Mouse (Mus musculus) kidney, adult 11 months (tissue): ENCODE data around the gene Rdh9.
"Not testable (repeated sequence)": the region's sequence is repeated elsewhere in the genome, so short reads cannot be mapped to it uniquely, and the experiment has no call there.

ENCODE experiments used
- DNase-seq: peaks from one replicate; pipeline ENCODE4 v3.0.0; 2022

The Rdh9 gene

GRCm38 (mm10) chr10:127759181-127760110 lies 16.7 kb upstream of the Rdh9 start, which contains the start of the genes Rdh1 and Rdh16f1:
Gene Rdh1 (plus strand): TSS chr10:127759721.
Gene Rdh16f1 (plus strand): TSS chr10:127759787.
- peak; percentile 0 for DNase-seq

- DNase-seq: peak; percentile 2
These were observed 13.3 kb upstream of the Rdh9 start for GRCm38 (mm10) chr10:127762926-127763325.

DNA sequence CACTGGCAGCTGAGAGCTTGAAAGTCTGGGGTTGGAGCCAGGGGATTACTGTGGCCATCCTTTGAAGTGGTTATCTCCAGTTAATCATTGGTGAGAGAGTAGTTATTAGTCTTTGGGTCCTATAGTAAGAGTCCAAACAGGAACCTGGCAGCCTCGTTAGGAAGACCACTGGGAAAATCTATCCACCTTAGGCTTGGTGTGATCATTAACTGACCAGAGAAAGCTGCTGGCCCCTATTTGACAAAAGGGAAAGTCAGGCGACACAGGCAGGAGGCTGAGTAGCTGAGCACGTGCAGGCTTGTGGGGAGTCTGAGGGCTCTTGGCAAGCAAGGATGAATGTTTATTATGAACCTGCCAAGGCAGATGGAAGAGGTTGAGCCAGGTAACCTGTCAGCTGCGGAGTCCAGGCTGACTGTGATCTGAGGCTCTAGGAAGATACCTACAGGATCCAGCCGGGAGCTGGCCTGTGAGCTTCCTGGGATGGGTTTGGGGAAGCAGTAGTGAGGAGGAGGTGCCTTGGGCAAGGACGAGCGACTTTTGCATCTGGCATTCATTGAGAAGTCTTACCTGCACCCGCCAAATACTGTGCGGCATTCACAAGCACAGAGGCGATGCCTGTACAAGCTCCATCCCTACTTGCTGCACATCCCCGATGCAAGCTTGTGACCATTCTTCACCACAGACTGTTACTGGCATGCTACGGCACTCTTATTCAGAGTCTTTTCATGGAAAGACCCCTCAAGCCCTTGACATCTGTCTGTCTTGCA lies 12.1 kb upstream of the Rdh9 start:
- peak; percentile 87 for DNase-seq

DNA sequence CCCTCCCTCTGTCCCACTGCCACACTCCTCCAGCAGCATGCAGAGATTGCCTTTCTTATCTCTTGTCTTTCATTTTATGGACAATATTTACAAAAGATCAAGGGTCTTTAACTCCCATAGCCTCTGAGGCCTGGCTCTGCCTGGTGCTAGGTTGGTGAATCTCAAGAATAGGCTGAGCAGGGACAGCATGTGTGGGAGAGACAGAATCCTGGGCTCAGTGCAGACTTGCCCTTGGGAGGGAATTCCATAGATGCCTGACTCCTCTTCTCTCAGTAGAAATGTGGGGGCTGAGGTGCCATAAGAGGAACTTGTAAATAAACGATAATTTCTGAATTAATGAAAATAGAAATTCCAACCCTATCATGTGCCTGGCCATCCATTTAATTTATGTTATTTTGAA lies 9.6 kb upstream of the Rdh9 start:
- peak; percentile 1 for DNase-seq

DNA sequence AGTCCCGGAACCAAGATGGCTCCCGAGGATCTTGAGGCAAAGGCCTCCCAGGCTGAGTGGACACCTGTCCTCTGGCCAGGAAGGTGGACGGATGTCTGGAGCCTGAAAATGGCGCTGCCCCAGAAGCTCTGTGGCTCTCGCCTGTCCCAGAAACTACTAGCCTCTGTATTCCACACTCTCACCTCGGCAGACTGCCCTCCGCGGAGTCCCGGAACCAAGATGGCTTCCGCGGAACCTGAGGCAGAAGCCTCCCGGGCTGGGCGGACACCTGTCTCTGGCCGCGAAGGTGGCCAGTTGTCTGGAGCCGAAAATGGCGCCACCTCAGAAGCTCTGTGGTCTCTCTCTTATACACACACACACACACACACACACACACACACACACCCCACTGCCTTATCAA lies 6.1 kb downstream of the Rdh9 start:
- peak; percentile 1 for DNase-seq

DNA sequence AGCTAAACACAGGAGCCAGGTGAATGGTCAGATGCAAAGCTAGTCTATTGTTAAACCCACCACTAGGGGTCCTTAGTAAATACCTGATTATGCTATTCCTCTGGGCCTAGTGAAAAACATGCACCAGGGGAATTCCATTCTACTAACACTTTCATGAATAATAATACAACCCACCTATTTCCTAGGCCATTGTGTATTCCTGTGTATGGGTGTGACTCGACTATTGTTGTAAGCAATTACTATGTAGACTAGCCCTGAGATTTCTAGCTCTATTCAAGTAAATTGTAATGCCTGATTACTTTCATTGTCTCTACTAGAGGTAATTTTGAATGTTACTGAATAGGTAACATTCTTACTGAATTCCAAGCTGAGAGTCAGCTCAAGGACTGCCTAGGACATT lies 9.2 kb downstream of the Rdh9 start:
- peak; percentile 2 for DNase-seq

GRCm38 (mm10) chr10:127799295-127799694 lies 23.1 kb downstream of the Rdh9 start:
- peak; percentile 85 for DNase-seq

DNA sequence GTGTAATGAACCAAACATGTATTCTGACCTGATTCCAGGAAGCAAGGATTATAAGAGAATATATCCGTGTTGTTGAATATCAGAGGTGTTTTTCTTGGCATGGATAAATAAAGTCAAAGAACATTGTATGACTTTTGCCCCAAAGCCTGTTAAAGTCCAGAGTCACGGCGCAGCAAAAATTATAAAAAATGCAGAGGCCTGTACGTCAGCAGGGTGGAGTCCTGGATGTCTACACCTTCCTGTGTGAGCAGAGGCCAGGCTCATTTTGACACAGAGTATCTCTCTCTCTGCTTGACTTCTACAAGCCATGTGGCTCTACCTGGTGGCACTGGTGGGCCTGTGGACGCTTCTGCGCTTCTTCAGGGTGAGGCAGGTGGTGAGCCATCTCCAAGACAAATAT lies 24.7 kb downstream of the Rdh9 start, which contains the start of gene Rdh16:
Rdh16 (plus strand) TSS at position 262 of the 400 bp plus-strand sequence.
- DNase-seq: peak; percentile 73

GRCm38 (mm10) chr10:127801612-127802011 lies 25.4 kb downstream of the Rdh9 start:
- DNase-seq: peak; percentile 14

- peak; percentile 1 for DNase-seq
These were observed 26.1 kb downstream of the Rdh9 start for GRCm38 (mm10) chr10:127802236-127802635.

- DNase-seq: peak; percentile 49
These were observed 28.2 kb downstream of the Rdh9 start for GRCm38 (mm10) chr10:127804416-127804815.

DNA sequence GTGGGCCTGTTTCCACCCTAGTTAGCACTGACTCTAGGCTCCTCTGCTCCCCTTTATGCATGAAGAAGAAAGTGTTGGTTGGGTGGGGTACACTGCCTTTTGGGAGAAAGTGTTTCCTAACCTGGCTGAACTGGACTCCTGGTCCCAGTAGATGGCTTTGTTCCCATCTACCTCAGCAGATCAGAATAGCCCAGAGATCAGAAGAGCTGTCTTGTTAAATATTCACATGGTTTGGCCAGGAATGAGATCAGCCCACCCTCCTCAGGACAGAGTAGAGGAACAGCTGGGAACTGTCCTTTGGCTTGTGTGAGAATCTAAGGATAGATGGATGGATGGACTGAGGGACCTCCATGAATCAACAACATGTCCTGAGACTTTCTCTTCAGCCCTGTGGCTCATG lies 39.7 kb downstream of the Rdh9 start:
- peak; percentile 49 for DNase-seq

DNA sequence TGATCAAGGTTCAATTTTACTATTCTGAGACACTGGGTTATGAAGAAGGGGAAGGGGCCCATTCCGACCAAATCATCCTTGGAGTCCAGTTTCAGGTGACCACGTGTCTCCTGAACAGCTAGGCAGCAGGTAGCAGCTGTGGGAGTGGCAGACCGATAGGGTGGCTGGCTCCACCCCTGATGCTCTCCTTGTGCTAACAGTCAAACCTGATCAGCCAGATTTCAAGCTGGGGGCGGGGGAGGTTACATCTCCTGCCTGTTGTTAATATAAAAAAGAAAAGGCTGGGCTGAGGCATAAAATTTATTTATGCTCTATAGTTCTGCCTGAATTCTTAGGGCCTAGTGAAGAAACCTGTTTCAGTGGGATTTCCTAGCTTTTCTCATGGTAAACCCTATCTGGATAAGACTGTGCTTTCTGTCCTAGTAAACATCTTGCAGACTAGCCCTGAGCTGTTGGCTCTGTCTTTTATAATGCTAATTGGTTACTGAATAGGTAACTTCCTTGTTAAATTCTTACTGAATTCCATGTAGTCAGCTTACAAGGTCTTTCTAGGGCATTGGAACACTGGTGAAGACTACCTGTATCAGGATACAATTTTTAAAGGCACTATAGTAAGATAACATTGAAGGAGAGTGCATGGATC lies 41.2 kb downstream of the Rdh9 start:
- DNase-seq: peak; percentile 44

GRCm38 (mm10) chr10:127821806-127822205 lies 45.6 kb downstream of the Rdh9 start:
- not testable (repeated sequence) for DNase-seq

- peak; percentile 33 for DNase-seq
These were observed 49.2 kb downstream of the Rdh9 start for GRCm38 (mm10) chr10:127825386-127825785.

DNA sequence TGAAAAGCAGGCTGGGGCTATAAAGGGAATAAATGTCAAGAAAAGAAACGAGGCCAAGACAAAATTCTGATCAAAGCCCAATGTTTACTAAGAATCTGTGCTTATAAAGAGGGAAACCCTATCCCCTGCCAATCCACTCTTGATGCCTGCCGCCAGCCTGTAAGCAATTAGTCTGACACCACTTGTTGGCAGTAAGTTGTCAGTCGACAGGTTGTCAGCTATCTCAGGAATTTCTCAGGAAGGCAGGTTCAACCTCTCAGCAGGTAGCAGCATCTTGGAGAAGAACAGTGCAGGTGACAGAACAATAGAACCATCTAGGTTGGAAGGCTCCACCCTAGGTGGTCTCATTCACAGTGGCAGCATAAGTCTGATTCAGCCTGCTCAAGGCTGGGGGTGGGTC lies 52.9 kb downstream of the Rdh9 start:
- no peak for DNase-seq

DNA sequence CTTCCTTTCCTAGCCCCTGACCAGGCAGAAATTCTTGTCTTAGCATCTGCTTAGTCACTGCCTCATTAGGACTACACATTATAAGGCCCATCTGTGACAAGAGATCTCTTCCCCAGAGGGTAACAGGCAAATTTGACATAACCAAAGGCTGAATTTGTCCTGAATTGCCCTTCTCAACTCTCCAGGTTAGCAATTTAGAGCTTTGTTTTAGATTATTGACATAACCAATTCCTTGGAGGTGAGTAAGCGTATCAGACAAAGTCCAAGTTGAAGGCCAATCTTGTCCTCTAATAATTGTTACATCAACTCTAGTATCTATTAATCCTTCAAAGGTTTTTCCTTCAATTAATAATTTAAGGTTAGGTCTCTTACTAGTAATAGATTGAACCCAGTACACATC lies 58.0 kb downstream of the Rdh9 start:
- peak; percentile 20 for DNase-seq

DNA sequence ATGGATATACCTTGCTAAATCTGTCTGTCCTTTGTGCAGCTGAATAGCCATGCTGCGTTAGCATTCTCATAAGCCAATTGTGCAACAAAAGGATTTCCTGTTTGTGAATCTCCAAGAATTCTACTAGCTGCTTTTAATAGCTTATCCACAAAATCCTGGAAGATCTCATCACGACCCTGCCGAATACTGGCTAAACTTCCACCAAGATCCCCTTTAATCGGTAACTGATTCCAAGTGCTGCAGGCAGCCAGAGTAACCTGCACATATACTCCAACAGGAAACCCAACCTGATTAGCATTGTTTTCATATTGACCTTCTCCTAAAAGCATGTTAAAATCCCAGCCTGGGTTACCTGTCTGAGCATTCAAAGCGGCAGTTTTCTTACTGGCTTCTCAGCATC lies 59.1 kb downstream of the Rdh9 start:
- peak; percentile 78 for DNase-seq

DNA sequence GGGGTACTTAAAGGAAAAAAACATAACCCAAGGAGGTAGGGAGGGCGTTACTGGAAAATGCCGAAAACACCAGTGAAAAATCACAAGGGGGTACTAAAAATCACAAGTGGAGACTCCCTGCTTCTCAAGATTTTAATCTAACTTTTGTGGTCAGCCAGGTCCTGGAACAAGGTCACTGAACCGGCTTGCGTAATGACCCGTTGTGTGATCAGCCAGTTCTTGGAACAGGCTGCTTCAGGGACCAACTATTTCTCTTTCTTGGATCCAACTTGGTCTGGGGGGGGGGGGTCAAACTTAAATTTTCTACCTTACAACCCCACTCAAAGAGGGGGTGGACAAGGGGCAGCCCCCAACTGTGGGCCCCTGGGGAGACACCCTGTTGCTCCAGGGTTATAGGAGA lies 61.6 kb downstream of the Rdh9 start:
- peak; percentile 54 for DNase-seq

DNA sequence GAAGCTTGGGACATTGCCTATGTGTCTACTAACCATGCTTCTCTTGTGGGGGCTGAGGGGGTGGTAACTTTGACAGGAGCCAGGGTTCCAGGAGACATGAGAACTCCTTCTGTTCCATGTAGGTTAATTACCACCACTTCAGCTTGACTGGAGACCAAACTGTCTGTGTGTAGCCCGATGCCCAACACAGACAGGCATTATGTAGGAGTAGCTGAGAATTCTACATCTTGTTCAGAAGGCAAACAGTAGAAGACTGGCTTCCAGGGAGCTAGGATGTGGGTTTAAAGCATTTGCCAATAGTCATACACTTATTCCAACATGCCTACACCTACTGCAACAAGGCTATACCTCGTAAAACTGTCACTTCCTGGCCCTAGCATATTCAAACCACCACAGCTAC lies 62.4 kb downstream of the Rdh9 start:
- no peak for DNase-seq

DNA sequence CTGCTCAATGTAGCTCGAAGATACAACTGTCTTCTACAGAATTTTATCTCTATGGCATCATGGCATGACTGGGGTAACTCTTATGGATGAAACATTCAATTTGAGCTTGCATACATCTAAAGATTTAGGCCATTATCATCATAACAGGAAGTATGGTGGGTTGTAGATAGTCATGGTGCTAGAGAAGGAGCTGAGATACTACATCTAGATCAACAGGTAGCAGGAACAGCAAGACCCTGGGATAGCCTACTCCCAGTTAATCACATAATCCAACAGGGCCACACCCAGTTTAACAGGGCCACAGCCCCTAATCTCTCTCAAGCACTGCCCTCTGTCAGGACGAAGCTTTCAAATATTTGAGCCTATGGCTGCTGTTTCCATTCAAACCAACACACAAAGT lies 64.6 kb downstream of the Rdh9 start:
- DNase-seq: no peak
